Mouse (Mus musculus): ENCODE results near the gene Pgam2. TPM values are rescaled to one million over a fixed set of nuclear protein-coding genes. Genes with fewer than 3 reads are reported as not detected.
A peak's percentile ranks its signal among the peaks of the same experiment; 100 is the strongest.

Gene Pgam2
- total RNA-seq, 2 experiments from 2014 or later = 2,411 to 2,775 TPM

DNA sequence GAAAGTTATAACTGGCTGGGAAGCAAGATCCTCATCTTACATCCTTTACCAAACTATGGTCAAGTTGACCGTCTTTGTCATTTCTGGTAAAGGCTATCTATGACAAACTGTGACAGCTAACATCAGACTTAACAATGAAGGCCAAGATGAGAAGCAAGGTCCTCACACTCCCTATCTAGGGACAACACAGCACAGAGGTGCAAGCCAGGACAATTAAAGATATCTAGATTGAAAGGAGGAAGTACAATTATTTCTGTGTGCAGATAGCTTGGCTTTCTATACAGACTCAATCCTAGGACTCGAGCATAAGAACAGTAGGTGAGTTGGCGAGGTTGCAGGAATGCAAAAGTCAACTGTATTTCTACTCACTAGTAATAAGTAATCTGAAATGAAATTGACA is 2.2 kb upstream of the Pgam2 start:
- no peak for DNase-seq

- no peak for DNase-seq
Observed at GRCm38 (mm10) chr11:5804174-5804573, 641 bp upstream of the Pgam2 start.

DNA sequence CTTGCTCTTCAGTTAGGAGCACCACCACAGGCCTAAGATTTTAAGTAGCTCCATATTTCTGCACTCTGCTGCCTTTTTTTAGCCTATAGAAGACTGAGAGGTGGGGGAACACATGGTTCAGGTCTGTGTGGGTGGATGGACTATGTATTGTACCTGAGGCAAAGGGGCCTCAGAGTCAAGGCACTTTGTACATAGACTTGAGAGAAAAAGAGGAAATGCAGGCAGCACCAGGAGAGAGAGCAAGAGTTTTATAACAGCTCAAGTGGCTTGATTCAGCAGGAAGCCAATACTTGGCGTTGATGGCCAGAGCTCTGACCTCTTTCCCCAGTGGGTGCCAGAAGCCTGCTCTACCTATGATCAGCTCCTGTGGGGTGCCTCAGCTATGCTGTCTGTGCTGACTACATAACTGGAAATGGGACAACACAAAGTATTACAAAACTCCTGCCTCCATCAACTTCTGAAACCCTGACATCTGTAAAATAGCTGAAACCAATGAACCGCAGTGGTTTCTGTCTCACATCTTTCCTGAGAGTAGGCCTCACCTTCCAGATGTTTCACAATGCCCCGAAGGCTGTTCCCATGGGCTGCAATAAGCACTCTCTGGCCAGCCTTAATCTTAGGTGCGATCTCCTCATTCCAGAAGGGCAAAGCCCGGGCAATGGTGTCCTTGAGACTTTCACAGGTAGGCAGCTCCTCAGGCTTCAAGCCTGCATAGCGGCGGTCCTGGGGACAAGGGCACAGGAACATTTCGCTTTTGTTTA is 896 bp downstream of the Pgam2 start:
- no peak for DNase-seq

DNA sequence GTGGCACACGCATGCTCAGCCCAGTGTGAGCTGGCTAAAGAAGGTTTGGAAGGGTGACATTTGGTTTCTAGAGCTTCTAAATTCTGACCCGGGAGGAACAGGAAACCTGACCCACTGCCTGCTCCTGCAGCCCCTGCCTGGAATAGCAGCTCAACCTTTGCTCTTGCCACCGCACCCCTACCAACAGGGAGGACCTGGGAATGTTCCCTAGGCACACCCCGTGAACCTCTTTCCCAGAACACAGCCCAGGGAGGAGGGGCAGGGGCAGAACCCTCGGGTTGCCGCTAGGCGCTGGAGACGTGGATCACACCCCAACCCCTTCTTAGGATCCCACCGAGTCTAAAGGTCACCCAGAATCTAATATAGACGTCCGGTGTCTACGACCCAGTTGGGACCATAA is 1.5 kb downstream of the Pgam2 start:
- peak; percentile 48 for DNase-seq

- DNase-seq = no peak
Observed at GRCm38 (mm10) chr11:5801511-5801910, 2.0 kb downstream of the Pgam2 start.

DNA sequence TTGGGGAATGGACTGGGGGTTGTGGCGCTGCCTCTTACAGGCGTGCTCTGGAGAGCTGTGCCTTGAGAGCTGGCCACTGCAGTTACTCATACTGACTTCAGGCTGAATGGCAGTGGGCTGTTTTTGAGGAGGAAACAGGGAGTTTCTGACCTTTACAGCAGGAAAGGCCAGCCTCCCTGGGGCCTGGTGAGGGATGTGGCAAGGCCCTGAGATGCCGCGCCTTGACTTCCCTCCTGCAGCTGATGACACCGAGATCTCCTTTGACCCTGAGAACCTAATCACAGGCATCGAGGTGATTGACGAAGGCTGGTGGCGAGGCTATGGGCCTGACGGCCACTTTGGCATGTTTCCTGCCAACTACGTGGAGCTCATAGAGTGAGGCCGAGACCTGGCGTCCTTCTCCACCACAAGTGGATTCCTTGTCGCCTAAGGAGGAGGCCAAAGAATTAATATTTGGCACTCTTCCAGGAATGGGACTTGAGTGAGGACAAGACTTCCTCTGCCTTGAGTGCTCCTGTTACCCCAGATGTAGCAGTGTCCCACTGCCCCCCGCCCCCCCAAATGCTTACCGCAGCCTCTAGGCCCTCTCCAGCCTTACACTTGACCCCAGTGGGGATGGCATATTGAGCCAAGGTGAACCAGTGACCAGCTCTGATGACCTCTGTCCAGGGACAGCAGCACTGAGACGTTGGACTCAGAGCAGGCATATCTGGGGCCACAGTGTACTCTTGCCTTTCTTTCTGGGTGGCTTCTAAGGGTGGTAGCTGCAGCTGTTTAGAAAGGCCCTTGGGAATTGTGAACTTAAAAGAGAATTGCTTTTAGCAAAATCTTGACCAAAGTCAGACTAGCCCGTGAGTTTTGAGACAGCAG is 3.7 kb downstream of the Pgam2 start:
- DNase-seq = peak; percentile 41

DNA sequence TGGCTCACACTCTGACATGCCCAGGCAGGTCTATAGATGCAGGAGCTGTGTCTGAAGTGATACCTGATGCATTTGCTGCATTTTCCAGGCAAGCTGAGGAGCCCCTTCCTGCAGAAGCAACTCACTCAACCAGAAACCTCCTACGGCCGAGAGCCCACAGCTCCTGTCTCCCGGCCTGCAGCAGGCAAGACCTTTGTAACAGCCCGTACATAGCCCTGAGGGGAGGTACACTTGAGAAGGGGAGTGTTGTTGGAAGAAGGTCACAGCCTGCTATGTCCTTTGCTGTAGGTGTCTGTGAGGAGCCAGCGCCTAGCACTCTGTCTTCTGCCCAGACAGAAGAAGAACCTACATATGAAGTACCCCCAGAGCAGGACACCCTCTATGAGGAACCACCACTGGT is 5.6 kb downstream of the Pgam2 start:
- no peak for DNase-seq

DNA sequence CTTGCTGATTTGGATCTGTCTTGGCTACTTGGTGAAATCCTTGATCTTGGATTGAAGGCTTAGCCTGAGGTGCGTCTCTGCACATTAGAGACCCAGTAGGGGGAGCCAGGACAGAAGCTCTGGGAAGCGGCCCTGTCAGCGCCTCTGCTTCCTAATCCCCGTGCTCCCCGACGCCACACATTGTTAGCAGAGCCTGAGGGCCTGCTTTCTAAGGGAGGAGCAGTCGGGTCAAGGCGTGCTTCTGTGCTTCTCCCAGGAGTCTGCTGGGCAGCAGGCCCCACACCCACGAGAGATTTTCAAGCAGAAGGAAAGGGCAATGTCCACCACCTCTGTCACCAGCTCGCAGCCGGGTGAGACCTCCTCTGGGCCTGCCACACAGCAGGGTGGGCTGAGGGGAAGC is 6.2 kb downstream of the Pgam2 start:
- no peak for DNase-seq

DNA sequence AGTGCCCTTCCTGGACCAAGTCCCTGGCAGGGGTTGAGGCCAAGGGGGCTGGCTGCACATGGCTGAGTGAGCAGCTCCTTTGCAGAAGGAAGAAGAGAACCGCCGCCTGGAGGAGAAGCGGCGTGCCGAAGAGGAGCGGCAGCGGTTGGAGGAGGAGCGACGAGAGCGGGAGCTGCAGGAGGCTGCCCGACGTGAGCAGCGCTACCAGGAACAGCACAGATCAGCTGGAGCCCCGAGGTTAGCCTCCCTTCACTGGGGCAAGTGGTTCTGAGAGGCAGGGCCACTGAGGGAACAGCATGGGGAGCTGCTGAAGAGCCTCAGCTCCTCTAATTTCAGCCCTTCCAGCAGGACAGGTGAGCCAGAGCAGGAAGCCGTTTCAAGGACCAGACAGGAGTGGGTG is 6.6 kb downstream of the Pgam2 start:
- no peak for DNase-seq

DNA sequence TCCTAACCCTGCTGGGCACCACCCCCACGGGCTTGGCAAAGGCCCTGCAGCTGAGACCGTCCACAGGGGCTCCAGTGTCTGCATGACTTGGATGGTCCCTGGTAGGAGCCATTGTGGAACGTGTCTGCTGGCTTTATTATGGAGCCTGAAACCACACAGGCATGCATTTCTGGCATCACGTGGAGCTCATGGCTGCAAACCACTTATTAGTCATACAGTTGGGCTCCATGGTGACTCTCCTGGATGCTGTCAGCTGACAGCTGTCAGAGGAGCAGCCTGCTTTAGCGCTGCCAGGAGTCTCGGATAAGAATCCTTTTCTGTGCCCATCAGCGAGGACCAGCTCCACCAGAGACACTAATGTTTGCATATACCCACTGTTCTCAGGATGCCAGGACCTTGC is 7.8 kb downstream of the Pgam2 start:
- DNase-seq = peak; percentile 22

DNA sequence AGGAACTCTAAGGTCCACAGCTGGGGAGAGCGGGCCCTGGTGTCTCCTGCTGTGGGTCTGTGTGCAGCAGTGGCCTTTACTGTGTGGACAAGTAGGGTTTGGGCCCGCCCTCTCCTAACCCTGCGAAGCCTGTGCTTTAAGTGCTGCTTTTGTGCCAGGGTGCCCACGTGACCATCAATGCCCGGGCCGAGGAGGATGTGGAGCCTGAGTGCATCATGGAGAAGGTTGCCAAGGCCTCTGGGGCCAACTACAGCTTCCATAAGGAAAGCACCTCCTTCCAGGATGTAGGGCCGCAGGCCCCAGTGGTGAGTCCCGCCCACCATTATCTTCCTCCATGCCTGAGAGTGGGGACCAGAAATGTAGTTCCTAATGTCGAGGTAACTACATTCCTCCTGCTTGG is 8.2 kb downstream of the Pgam2 start:
- DNase-seq = no peak

- DNase-seq = no peak
Observed at GRCm38 (mm10) chr11:5790431-5790830, 13.1 kb downstream of the Pgam2 start.

- DNase-seq = no peak
Observed at GRCm38 (mm10) chr11:5789754-5790333, 13.7 kb downstream of the Pgam2 start.

DNA sequence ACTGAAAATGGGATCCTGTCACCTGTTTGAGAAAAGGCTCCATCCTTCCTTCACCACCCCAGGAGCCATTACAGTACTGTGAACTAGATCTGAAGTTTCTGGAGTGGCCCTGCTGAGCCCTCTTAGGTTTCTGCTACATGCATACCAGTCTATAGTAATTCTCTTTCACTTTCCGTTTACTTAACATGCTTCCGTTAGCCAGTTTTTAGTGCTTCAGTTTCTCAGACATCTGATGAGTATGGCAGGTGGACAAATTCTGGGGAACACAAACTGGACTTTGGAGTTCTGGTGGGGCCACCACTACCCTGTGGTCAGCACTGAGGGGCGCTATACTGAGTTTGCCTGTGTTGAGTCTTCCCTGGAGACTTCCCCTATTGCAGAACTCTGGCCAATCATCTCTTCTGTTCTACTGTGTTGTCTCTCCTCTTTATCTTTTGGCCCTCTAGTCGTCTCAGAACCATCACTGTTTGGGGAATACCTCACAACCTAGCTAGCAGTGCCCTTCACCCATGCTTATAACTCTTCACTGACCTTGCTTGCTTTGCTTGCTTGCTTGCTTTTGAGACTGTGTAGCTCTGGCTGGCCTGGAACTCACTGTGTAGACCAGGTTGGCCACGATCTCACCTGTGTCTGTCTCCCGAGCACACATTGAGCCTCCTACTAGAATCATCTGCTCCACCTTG is 14.3 kb downstream of the Pgam2 start:
- DNase-seq = no peak

DNA sequence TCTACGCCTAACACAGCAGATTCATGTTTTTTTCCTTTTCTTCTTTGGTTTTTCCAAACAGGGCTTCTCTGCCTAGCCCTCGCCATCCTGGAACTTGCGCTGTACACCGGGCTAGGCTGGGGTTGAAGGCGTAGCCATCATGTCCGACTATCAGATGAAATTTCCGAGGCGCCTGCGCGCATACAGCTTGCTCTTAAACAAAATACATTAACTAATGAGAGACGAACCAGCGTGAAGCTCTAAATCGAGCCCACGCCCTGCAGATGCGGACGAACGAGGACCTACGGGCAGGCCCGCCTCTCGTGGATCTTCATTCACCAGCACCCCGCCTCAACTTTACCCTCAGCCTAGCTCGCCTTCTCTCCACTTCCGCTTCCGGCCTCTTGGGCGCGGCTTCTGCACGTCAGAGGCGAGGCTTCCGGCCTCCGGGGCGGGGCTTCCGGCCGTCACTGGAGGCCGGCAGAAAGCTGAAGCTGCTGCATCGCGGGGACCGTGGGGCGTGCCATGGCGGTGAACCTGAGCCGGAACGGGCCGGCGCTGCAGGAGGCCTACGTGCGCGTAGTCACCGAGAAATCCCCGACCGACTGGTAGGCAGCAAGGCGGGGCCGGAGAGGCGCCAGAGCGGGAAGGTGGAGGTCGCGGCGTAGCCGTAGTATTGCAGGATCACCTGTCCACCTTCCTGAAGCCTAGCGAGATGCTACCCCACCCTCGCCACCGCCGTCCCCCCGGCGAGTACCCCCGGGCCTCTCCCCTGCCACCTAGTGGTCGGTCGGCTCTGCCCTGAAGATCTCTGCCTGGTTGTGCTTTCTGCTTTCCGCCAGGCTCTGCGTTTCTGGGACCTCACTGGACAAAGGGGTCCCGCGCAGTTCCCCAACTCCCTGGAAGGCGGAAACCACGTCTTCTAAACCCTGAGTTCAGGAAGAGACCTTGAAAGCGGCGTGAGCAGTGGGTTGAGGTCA is 15.2 kb downstream of the Pgam2 start, which contains the start of gene Dbnl:
Gene Dbnl (plus strand): TSS at position 433 of the 959 bp plus-strand sequence.
- DNase-seq = peak; percentile 95

DNA sequence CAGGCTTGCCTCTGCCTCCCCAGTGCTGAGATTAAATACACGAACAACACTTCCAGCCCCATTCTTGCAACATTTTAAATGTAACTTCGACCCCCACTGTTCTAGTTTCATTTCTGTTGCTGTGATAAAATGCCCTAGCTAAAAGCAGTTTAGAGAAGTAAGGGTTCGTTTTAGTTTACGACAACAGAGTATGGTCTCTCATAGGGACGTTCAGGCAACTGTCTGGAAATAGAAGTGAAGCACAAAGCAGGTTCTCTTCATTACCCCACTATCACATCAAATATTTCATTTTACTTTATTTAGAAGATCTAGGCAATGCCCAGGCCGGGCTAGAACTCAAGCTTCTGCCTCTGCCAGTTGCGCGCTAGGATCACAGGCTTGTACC is 15.9 kb downstream of the Pgam2 start:
- DNase-seq = no peak

DNA sequence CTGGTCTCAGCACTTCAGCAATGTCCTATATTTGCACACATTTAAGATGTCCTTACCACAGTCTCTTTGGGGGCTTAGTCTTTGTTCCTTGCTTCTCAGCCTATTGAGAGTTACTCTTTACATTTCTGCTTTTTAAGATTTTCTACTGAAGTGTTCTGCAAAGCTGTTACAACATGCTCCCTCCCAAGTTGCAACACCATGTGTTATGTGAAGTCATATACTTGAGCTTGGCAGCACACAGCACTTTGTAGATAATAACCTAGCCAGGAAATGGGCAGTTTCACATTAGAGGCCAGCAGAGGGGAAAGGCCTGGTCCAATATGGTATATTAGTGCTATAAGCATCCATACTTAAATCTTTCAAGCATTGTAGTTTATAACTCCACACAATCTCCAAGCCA is 17.8 kb downstream of the Pgam2 start:
- no peak for DNase-seq

DNA sequence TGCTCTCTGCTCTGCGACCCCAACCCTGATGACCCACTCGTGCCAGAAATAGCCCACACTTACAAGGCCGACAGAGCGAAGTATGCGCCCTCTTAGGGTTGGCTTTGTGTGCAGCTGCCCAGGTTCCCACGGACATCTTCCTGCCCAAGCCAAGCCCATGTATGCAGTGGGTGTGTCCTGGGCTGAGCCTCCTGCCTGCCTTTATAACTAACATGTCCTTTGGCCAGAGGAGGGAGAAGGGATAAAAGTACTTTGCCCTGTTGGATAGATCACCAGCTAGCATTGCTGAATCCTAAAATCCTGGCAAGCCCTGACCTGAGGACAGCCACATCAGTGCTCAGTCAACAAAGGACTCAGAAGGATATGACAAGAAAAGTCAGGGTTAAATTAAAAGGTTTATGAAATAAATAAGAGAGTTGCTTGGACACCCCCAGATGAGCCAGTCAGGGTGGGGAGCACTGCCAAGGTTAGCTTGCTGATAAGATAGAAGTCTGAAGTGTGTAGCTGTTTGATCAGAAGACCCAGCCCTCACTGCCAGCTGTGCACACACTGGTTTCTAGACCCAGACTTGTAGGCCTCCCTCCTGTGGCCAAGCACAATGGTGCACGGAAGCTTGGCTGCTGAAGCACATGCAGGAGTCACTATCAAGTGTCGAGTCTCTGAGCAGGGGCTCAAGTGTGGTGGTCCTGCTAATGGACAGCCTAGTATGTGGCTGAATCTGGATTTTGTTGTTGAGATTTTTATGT is 21.2 kb downstream of the Pgam2 start:
- no peak for DNase-seq

- no peak for DNase-seq
Observed at GRCm38 (mm10) chr11:5780035-5780499, 23.5 kb downstream of the Pgam2 start.

GRCm38 (mm10) chr11:5778481-5778880 is 25.1 kb downstream of the Pgam2 start:
- no peak for DNase-seq

All from gastrocnemius, postnatal 10 days (tissue).